Mouse (Mus musculus): ENCODE data around the gene Catsperd.

DNA sequence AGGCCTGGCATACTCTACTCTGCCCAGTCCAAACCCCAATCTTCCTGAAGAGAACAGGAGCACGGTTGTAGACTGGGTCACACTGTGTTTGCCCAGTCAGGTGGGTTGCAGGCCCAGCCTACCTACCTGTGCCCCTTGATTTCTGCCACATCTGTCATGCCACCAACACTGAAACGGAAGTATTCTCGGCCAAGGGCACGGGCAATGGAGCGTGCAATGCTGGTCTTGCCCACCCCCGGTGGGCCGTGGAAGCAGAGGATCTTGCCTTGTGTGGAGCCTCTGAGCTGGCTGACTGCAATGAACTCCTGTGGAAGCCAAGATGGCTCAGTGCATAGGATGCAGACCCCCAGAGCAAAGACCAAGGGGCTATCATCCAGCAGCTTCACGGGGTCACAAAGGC, 10.3 kb upstream of the Catsperd start:
- no peak for TF ChIP-seq CTCF (IDR thresholded peaks at IDR 0.05; ENCODE audit: insufficient read depth, low read depth, low read length)
- TF ChIP-seq POLR2A (IDR thresholded peaks at IDR 0.05; ENCODE audit: insufficient read depth, low read depth, low read length) = no peak

Data from olfactory bulb, adult 2 months (tissue).